Mouse (Mus musculus) liver, embryonic 14.5 days (tissue): ENCODE measurements around the gene Prim2.

Experiments used
- CTCF ChIP-seq: IDR thresholded peaks from 2 replicates; pipeline ENCODE4 v1.5.1; 2016; ENCODE audit warnings: antibody characterized with exemption, low read depth, control low read depth
- EP300 ChIP-seq: IDR thresholded peaks from 2 replicates; pipeline ENCODE4 v1.6.1; 2016; ENCODE audit warnings: antibody characterized with exemption, low read depth

DNA sequence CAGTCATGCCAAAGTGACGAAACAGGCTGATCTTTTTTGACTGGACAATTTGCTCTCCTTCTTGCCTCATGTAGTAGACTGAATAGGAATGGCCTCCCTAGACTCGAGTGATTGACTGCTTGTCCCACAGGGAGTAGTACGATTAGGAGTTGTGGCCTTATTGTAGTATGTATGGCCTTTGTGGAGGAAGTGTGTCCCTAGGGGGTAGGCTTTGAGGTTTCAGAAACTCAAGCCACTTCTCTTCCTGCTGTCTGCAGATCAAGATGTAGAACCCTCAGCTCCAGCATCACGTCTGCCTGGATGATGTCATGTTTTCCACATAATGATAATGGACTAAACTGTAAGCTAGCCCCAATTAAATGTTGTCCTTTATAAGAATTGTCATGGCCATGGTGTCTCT, 222.4 kb downstream of the Prim2 start:
- TF ChIP-seq CTCF (no peak), EP300 (no peak)
